Mouse (Mus musculus): ENCODE measurements around the gene Arl8a.

DNA sequence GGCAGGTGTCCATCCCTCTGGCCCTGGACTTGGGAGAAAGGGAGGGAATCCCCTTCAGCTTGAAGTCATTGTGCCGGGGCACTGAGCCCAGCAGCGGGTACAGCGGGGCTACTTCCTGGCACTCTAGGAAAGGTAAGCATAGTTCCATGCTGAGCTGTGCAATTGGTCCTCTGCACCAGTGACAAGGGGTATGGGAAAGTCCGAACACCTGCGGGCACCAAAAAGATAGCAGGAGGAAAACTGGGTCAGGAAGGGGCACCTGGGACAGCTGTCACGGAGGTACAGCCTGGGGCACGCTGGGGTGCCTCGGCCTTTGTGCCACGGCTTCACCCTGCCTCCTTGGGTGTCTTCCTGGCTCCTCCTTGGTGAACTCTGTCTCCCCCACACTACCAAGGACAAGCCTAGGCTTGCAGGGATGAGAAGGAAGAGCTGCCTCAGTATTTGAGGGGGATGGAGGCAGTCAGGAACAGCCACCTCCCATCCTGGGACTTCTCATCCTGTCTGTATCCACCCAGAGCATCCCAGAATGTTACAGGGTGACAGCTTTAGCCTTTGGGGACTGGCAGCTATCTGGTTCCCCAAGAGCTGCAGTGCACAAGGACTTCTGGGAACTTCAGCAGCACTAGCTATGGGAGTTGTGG, 17.0 kb upstream of the Arl8a start:
- TF ChIP-seq GATA1 (IDR thresholded peaks at IDR 0.05; ENCODE audit: borderline replicate concordance, low read length), result no peak
- TF ChIP-seq CTCF (IDR thresholded peaks at IDR 0.05; ENCODE audit: low read depth, low read length), result no peak
